Comparison of ENCODE assay signal across 21 mouse cellular contexts in the genomic region with DNA sequence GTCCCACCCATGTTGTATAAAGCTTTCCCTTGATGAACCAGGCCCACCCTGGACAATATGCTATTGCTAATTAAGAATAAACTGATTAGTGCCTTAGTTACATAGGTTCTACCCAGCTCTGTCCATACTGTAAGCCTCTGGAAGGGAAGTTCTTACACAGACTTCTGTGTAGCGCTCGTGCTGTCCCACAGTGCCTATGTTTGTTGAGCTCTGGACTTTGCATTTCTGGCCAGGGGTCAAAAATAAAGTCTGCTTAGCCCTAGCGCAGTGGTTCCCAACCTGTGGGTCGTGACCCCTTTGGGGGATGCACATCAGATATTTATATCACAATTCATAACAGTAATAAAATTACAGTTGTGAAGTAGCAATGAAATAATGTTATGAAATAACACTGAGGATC.
A peak's percentile ranks its signal among the peaks of the same experiment; 100 is the strongest.
DNase-seq lines count a peak whose midpoint lies in the region; ATAC-seq and TF ChIP-seq lines count a peak whose summit lies in the region.
"Had no signal": no experiment of that assay in that cellular context is flagged by ENCODE, and none has a peak within 500 bp of the region (broad histone marks: within the 10 kb centered on the region; RNA-seq: fewer than 3 reads in every experiment).

No protein-coding gene starts in this region.

- no peak for DNase-seq in layer of hippocampus, adult 2 months (ENCODE audit: low spot score in 2 of 2)
- no peak for DNase-seq in layer of hippocampus, adult 18-20 months (ENCODE audit: low spot score in 2 of 2)
- DNase-seq in liver, embryonic 11.5 days (ENCODE audit: low spot score): no peak
- no peak for DNase-seq in liver, postnatal 0 days
- no peak for DNase-seq in Muller cell, postnatal 12 days (ENCODE audit: inconsistent ontology term)
- no peak for DNase-seq in thymus, postnatal 4 days
- DNase-seq: adrenal gland, adult 8-10 months; adrenal gland, postnatal 36 days; cerebellum, adult 2 months; cerebellum, postnatal 10 days; gastrocnemius, postnatal 10 days; heart, adult 18-20 months; heart, postnatal 10 days; heart, postnatal 4 days had no signal

- no peak overlapping the region for H3K9ac ChIP-seq in liver, embryonic 11.5 days (ENCODE audit: low read depth, low read length)
- H3K9ac ChIP-seq in liver, embryonic 12.5 days: no peak overlapping the region
- no peak overlapping the region for H3K9ac ChIP-seq in liver, postnatal 0 days (replicated peaks)
- H3K9ac ChIP-seq: embryonic facial prominence, embryonic 15.5 days; hindbrain, embryonic 14.5 days had no signal

- 85% methylated on average over 4 of the region's 4 CpGs for WGBS in liver, embryonic 11.5 days
- WGBS in liver, embryonic 12.5 days (ENCODE audit: insufficient replicate concordance): 80% methylated on average over 4 of the region's 4 CpGs
- WGBS in liver, postnatal 0 days (ENCODE audit: insufficient replicate concordance): 67% methylated on average over 4 of the region's 4 CpGs

- no peak overlapping the region for H3K4me3 ChIP-seq in layer of hippocampus, adult 2 months
- no peak overlapping the region for H3K4me3 ChIP-seq in liver, embryonic 11.5 days (ENCODE audit: low read depth, low read length)
- H3K4me3 ChIP-seq in liver, embryonic 12.5 days: no peak overlapping the region
- no peak overlapping the region for H3K4me3 ChIP-seq in liver, postnatal 0 days (ENCODE audit: low read depth, low read length)
- H3K4me3 ChIP-seq: embryonic facial prominence, embryonic 15.5 days; erythroblast, embryonic 14.5 days; forebrain, embryonic 10.5 days; heart, embryonic 10.5 days had no signal

- no peaks in the 10 kb centered on the region for H3K27me3 ChIP-seq in liver, embryonic 11.5 days (replicated peaks; ENCODE audit: control insufficient read depth, insufficient read depth, low read length)
- no peaks in the 10 kb centered on the region for H3K27me3 ChIP-seq in liver, embryonic 12.5 days (replicated peaks)
- no peaks in the 10 kb centered on the region for H3K27me3 ChIP-seq in liver, postnatal 0 days (ENCODE audit: insufficient read depth, low read length)
- H3K27me3 ChIP-seq: embryonic facial prominence, embryonic 15.5 days had no signal

- no peaks in the 10 kb centered on the region for H3K9me3 ChIP-seq in liver, embryonic 11.5 days (ENCODE audit: control insufficient read depth, low read length)
- no peaks in the 10 kb centered on the region for H3K9me3 ChIP-seq in liver, embryonic 12.5 days (replicated peaks)
- no peaks in the 10 kb centered on the region for H3K9me3 ChIP-seq in liver, postnatal 0 days (ENCODE audit: low read length)
- H3K9me3 ChIP-seq: embryonic facial prominence, embryonic 15.5 days; forebrain, embryonic 10.5 days; heart, embryonic 10.5 days had no signal

- no peak for TF ChIP-seq CTCF in layer of hippocampus, adult 2 months (conservative IDR thresholded peaks at IDR 0.05)
- TF ChIP-seq CTCF in liver, postnatal 0 days (IDR thresholded peaks at IDR 0.05; ENCODE audit: low read depth): no peak

- no peak for TF ChIP-seq EP300 in liver, postnatal 0 days (IDR thresholded peaks at IDR 0.05; ENCODE audit: low read depth)

- H3K36me3 ChIP-seq in liver, embryonic 11.5 days (ENCODE audit: control insufficient read depth, insufficient read depth, low read length): no peaks in the 10 kb centered on the region
- H3K36me3 ChIP-seq in liver, embryonic 12.5 days: no peaks in the 10 kb centered on the region
- no peaks in the 10 kb centered on the region; the same call in 1 of the 2 replicates for H3K36me3 ChIP-seq in liver, postnatal 0 days (replicated peaks; ENCODE audit: insufficient read depth, low read length)
- H3K36me3 ChIP-seq: embryonic facial prominence, embryonic 15.5 days; forebrain, embryonic 10.5 days; heart, embryonic 10.5 days had no signal

- no peak overlapping the region for H3K4me2 ChIP-seq in liver, embryonic 11.5 days
- no peak overlapping the region for H3K4me2 ChIP-seq in liver, embryonic 12.5 days
- no peak overlapping the region for H3K4me2 ChIP-seq in liver, postnatal 0 days (ENCODE audit: low read depth, low read length)
- H3K4me2 ChIP-seq: embryonic facial prominence, embryonic 15.5 days; hindbrain, embryonic 14.5 days had no signal

- peaks cover 10% of the 10 kb centered on the region for H3K4me1 ChIP-seq in liver, embryonic 11.5 days (replicated peaks; ENCODE audit: control insufficient read depth, insufficient read depth, low read length)
- peaks cover 25% of the 10 kb centered on the region for H3K4me1 ChIP-seq in liver, embryonic 12.5 days
- H3K4me1 ChIP-seq in liver, postnatal 0 days (ENCODE audit: insufficient read depth): peaks cover 24% of the 10 kb centered on the region

- peak overlapping the region; percentile 28; the same call in 1 of the 2 replicates for H3K27ac ChIP-seq in layer of hippocampus, adult 2 months
- no peak overlapping the region for H3K27ac ChIP-seq in liver, embryonic 11.5 days (ENCODE audit: low read depth, low read length)
- no peak overlapping the region for H3K27ac ChIP-seq in liver, embryonic 12.5 days
- peak overlapping the region; percentile 17 for H3K27ac ChIP-seq in liver, postnatal 0 days (ENCODE audit: low read depth)
- H3K27ac ChIP-seq: embryonic facial prominence, embryonic 15.5 days; forebrain, embryonic 10.5 days; heart, embryonic 10.5 days; hindbrain, embryonic 14.5 days had no signal

- peak; percentile 49; the same call in 1 of the 2 replicates for ATAC-seq in liver, embryonic 11.5 days (replicated peaks; ENCODE audit: low FRiP score)
- peak; percentile 35; the same call in 1 of the 2 replicates for ATAC-seq in liver, embryonic 12.5 days
- peak; percentile 70 for ATAC-seq in liver, postnatal 0 days
- ATAC-seq: forebrain, embryonic 16.5 days had no signal

Comparison
In these comparisons a context has a peak if more than half of its experiments do, and no peak if none do; other contexts are left out.
1. H3K27ac ChIP-seq: peak in layer of hippocampus, adult 2 months (single experiment) and liver, postnatal 0 days (single experiment); none in liver, embryonic 11.5 days (single experiment) and liver, embryonic 12.5 days (single experiment).
2. Peak in every context shown above with its lines, with median percentiles within 50 percentile points of each other: ATAC-seq.